Mouse (Mus musculus) bone marrow, adult 2 months (tissue): ENCODE data around the gene Grasp.

Source experiments
- CTCF ChIP-seq: fragments of 200-500 bp; IDR thresholded peaks from 2 replicates; pipeline ENCODE4 v1.5.1; 2011; ENCODE audit warnings: low read length, control low read depth; ENCODE audit not compliant: control insufficient read depth, insufficient read depth
- POLR2A ChIP-seq: fragments of 200-500 bp; IDR thresholded peaks from 2 replicates; pipeline ENCODE4 v1.6.1; 2011; ENCODE audit warnings: low read depth, mild to moderate bottlenecking, control low read depth, low read length, borderline replicate concordance; ENCODE audit not compliant: control insufficient read depth

DNA sequence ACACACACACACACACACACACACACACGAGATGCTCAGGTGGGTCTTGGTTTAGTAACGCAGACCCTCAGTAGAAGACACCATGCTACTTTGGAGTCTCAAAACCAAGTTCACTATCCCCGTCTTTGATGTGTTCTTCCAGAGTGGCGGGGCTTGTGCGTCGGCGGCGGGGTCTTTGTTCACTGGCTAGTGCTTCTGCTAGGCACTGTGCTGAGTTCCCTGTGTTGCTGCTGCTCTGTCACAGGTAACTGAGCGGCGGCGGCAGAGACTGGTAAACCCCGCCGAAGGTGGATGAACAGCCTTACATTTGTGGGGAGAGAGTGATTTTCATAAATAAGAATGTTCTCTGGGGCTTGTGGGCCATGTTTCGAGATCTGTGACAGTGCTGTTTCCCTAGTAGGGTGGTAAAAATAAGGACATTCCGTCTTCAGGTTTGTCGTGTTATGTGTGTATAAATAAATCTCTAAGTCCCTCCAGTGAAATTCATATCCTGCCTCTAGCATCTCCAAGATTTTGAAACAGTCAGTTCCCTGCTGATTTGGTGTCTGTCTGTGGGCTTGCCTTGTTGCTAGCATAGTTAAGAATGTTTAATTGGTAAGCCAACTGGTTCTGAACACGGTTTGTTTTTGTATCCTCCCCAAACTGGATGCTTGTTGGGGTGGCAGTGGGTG, 48.2 kb upstream of the Grasp start:
- no peak for TF ChIP-seq CTCF
- no peak for TF ChIP-seq POLR2A
